Mouse (Mus musculus): ENCODE data around the gene Rbm38. TPM values are rescaled to one million over a fixed set of nuclear protein-coding genes. Genes with fewer than 3 reads are reported as not detected.

Rbm38 gene
- polyA plus RNA-seq (2015; fragmentation: Nextera tagmentation; extraction: Ambion mirVana), result 39.0 and 39.8 TPM in 2 replicates

GRCm38 (mm10) chr2:173020430-173020829 is at the start of gene Rbm38:
Gene Rbm38 (plus strand): TSS chr2:173020498.
- peak within 1 kb of the TSS; percentile 34 for H3K4me3 ChIP-seq (ENCODE audit: low read depth, low read length)
- peak within 1 kb of the TSS; percentile 96 for H3K4me2 ChIP-seq (replicated peaks; ENCODE audit: low read depth)
- no peak for ATAC-seq
- no peak for TF ChIP-seq CTCF (IDR thresholded peaks at IDR 0.05; ENCODE audit: low read depth)
- H3K36me3 ChIP-seq (ENCODE audit: control insufficient read depth, insufficient read depth), result peaks cover 12% of the 10 kb centered on the region; the same call in 1 of the 2 replicates
- H3K27me3 ChIP-seq (replicated peaks; ENCODE audit: control insufficient read depth, insufficient read depth, low read length), result no peaks in the 10 kb centered on the region
- 0 out of 2 replicates have a peak within 1 kb of the TSS, but pooled peaks have one; percentile 62 for H3K9ac ChIP-seq (ENCODE audit: low read depth, low read length)
- 0 out of 2 replicates have a peak, but pooled peaks cover 11% of the 10 kb centered on the region for H3K4me1 ChIP-seq (replicated peaks; ENCODE audit: control insufficient read depth, insufficient read depth, low read length)
- no peaks in the 10 kb centered on the region for H3K9me3 ChIP-seq (ENCODE audit: control insufficient read depth)
- H3K27ac ChIP-seq (ENCODE audit: low read depth, low read length), result no peak within 1 kb of the TSS
- 46% methylated on average over 11 of the region's 11 CpGs for WGBS

- Histone ChIP-seq H3K9me3 (ENCODE audit: control insufficient read depth) (no peaks in the 10 kb centered on the region), H3K27ac (ENCODE audit: low read depth, low read length) (no peak overlapping the region), H3K36me3 (ENCODE audit: control insufficient read depth, insufficient read depth) (no peaks in the 10 kb centered on the region), H3K27me3 (replicated peaks; ENCODE audit: control insufficient read depth, insufficient read depth, low read length) (no peaks in the 10 kb centered on the region), H3K4me2 (replicated peaks; ENCODE audit: low read depth) (no peak overlapping the region), H3K4me1 (replicated peaks; ENCODE audit: control insufficient read depth, insufficient read depth, low read length) (no peaks in the 10 kb centered on the region), H3K4me3 (ENCODE audit: low read depth, low read length) (no peak overlapping the region), H3K9ac (ENCODE audit: low read depth, low read length) (no peak overlapping the region)
- no peak for ATAC-seq
- WGBS, result 98% methylated on average over 2 of the region's 2 CpGs
- no peak for TF ChIP-seq CTCF (IDR thresholded peaks at IDR 0.05; ENCODE audit: low read depth)
Observed at GRCm38 (mm10) chr2:172971865-172972264, 48.4 kb upstream of the Rbm38 start.

GRCm38 (mm10) chr2:172973806-172974565 is 46.3 kb upstream of the Rbm38 start:
- peak; percentile 45; the same call in 1 of the 2 replicates for ATAC-seq
- no peak overlapping the region for H3K9ac ChIP-seq (ENCODE audit: low read depth, low read length)
- H3K27ac ChIP-seq (ENCODE audit: low read depth, low read length), result no peak overlapping the region
- H3K36me3 ChIP-seq (ENCODE audit: control insufficient read depth, insufficient read depth), result no peaks in the 10 kb centered on the region
- WGBS, result 9% methylated on average over 7 of the region's 7 CpGs
- no peak overlapping the region for H3K4me3 ChIP-seq (ENCODE audit: low read depth, low read length)
- no peak overlapping the region for H3K4me2 ChIP-seq (replicated peaks; ENCODE audit: low read depth)
- no peaks in the 10 kb centered on the region for H3K27me3 ChIP-seq (replicated peaks; ENCODE audit: control insufficient read depth, insufficient read depth, low read length)
- no peaks in the 10 kb centered on the region for H3K9me3 ChIP-seq (ENCODE audit: control insufficient read depth)
- TF ChIP-seq CTCF (IDR thresholded peaks at IDR 0.05; ENCODE audit: low read depth), result no peak
- H3K4me1 ChIP-seq (replicated peaks; ENCODE audit: control insufficient read depth, insufficient read depth, low read length), result no peaks in the 10 kb centered on the region

DNA sequence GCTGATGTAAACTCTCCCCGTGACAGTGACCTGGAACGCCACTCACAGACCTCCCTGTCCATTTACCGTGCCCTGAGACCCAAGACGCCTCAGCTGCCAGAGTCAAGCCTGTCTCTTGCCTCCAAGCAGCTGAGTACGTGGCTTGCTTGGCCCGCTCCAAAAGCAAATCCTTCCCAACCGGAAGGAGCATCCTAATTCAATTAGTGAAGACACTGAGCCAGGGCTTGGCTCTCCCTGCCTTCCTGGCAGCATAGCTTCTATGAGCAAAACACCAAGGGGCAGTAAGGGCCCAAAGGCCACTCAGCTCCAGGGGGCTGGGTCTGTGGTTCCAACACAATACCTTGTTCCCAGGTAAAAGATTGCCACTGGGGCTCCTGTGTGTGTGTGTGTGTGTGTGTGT is 45.6 kb upstream of the Rbm38 start:
- no peaks in the 10 kb centered on the region for H3K36me3 ChIP-seq (ENCODE audit: control insufficient read depth, insufficient read depth)
- no peak overlapping the region for H3K4me3 ChIP-seq (ENCODE audit: low read depth, low read length)
- ATAC-seq, result no peak
- H3K9ac ChIP-seq (ENCODE audit: low read depth, low read length), result no peak overlapping the region
- no peaks in the 10 kb centered on the region for H3K27me3 ChIP-seq (replicated peaks; ENCODE audit: control insufficient read depth, insufficient read depth, low read length)
- H3K4me2 ChIP-seq (replicated peaks; ENCODE audit: low read depth), result no peak overlapping the region
- no peaks in the 10 kb centered on the region for H3K4me1 ChIP-seq (replicated peaks; ENCODE audit: control insufficient read depth, insufficient read depth, low read length)
- TF ChIP-seq CTCF (IDR thresholded peaks at IDR 0.05; ENCODE audit: low read depth), result no peak
- H3K9me3 ChIP-seq (ENCODE audit: control insufficient read depth), result no peaks in the 10 kb centered on the region
- H3K27ac ChIP-seq (ENCODE audit: low read depth, low read length), result no peak overlapping the region
- WGBS, result 55% methylated on average over 7 of the region's 7 CpGs

GRCm38 (mm10) chr2:172975159-172975558 is 45.1 kb upstream of the Rbm38 start:
- no peak for ATAC-seq
- WGBS, result 87% methylated on average over 6 of the region's 6 CpGs
- TF ChIP-seq CTCF (IDR thresholded peaks at IDR 0.05; ENCODE audit: low read depth), result no peak
- no peak overlapping the region for H3K4me3 ChIP-seq (ENCODE audit: low read depth, low read length)
- H3K9ac ChIP-seq (ENCODE audit: low read depth, low read length), result no peak overlapping the region
- no peaks in the 10 kb centered on the region for H3K36me3 ChIP-seq (ENCODE audit: control insufficient read depth, insufficient read depth)
- no peak overlapping the region for H3K4me2 ChIP-seq (replicated peaks; ENCODE audit: low read depth)
- no peaks in the 10 kb centered on the region for H3K4me1 ChIP-seq (replicated peaks; ENCODE audit: control insufficient read depth, insufficient read depth, low read length)
- H3K27me3 ChIP-seq (replicated peaks; ENCODE audit: control insufficient read depth, insufficient read depth, low read length), result no peaks in the 10 kb centered on the region
- H3K27ac ChIP-seq (ENCODE audit: low read depth, low read length), result no peak overlapping the region
- no peaks in the 10 kb centered on the region for H3K9me3 ChIP-seq (ENCODE audit: control insufficient read depth)

- no peaks in the 10 kb centered on the region for H3K36me3 ChIP-seq (ENCODE audit: control insufficient read depth, insufficient read depth)
- no peaks in the 10 kb centered on the region for H3K9me3 ChIP-seq (ENCODE audit: control insufficient read depth)
- H3K4me3 ChIP-seq (ENCODE audit: low read depth, low read length), result no peak overlapping the region
- H3K9ac ChIP-seq (ENCODE audit: low read depth, low read length), result no peak overlapping the region
- H3K4me2 ChIP-seq (replicated peaks; ENCODE audit: low read depth), result peak overlapping the region; percentile 18; the same call in 1 of the 2 replicates
- no peak for TF ChIP-seq CTCF (IDR thresholded peaks at IDR 0.05; ENCODE audit: low read depth)
- no peak overlapping the region for H3K27ac ChIP-seq (ENCODE audit: low read depth, low read length)
- no peaks in the 10 kb centered on the region for H3K27me3 ChIP-seq (replicated peaks; ENCODE audit: control insufficient read depth, insufficient read depth, low read length)
- ATAC-seq, result no peak
- 39% methylated on average over 7 of the region's 7 CpGs for WGBS
- no peaks in the 10 kb centered on the region for H3K4me1 ChIP-seq (replicated peaks; ENCODE audit: control insufficient read depth, insufficient read depth, low read length)
Observed at GRCm38 (mm10) chr2:172976661-172977238, 43.5 kb upstream of the Rbm38 start.

Measured in intestine, postnatal 0 days (tissue).